Mouse (Mus musculus) MEL (cell line): ENCODE data around the gene Maff. TPM values are rescaled to one million over a fixed set of nuclear protein-coding genes. Genes with fewer than 3 reads are reported as not detected.

Source experiments
- DNase-seq: peaks from one replicate; pipeline ENCODE4 v3.0.0; 2011; ENCODE audit warnings: low read depth, low spot score
- H3K27ac ChIP-seq: 2 replicates; pipeline ENCODE4 v1.5.1; 2012; ENCODE audit warnings: low read depth, mild to moderate bottlenecking, control low read depth, low read length, moderate library complexity; ENCODE audit not compliant: control insufficient read depth
- H3K27me3 ChIP-seq, 2 experiments: fragments of 150-350 bp in 1 of 2; sonication (generic) in 1 of 2; 2 replicates each; pipeline ENCODE4 v1.6.1; 2012; ENCODE audit warnings: low read length in 2 of 2, mild to moderate bottlenecking in 2 of 2, improper control_type of control experiment in 1 of 2, moderate library complexity in 1 of 2; ENCODE audit not compliant: insufficient read depth in 2 of 2, control insufficient read depth in 1 of 2
- H3K36me3 ChIP-seq, 2 experiments: 2 replicates each; pipeline ENCODE4 v1.6.1; 2012 to 2014; ENCODE audit warnings: low read length in 2 of 2, improper control_type of control experiment in 1 of 2, inconsistent platforms in 1 of 2, mild to moderate bottlenecking in 1 of 2; ENCODE audit not compliant: insufficient read depth in 2 of 2, control insufficient read depth in 1 of 2
- H3K4me1 ChIP-seq, 2 experiments: fragments of 150-350 bp in 1 of 2; sonication (generic) in 1 of 2; 2 replicates each; pipeline ENCODE4 v1.6.1; 2012; ENCODE audit warnings: low read length in 2 of 2, improper control_type of control experiment in 1 of 2, mild to moderate bottlenecking in 1 of 2; ENCODE audit not compliant: insufficient read depth in 2 of 2, control insufficient read depth in 1 of 2
- H3K4me3 ChIP-seq, 2 experiments: fragments of 150-350 bp in 1 of 2; sonication (generic) in 1 of 2; 2 replicates each; pipeline ENCODE4 v1.5.1; 2012; ENCODE audit warnings: low read depth in 2 of 2, low read length in 2 of 2, mild to moderate bottlenecking in 2 of 2, moderate library complexity in 2 of 2, control low read depth in 1 of 2, improper control_type of control experiment in 1 of 2; ENCODE audit not compliant: control insufficient read depth in 1 of 2, insufficient read depth in 1 of 2
- H3K79me2 ChIP-seq: 2 replicates; pipeline ENCODE4 v1.6.1; 2012; ENCODE audit warnings: mild to moderate bottlenecking, low read length, moderate library complexity; ENCODE audit not compliant: control insufficient read depth, poor library complexity, insufficient read depth
- H3K9ac ChIP-seq: 2 replicates; pipeline ENCODE4 v1.6.1; 2012; ENCODE audit warnings: low read depth, mild to moderate bottlenecking, control low read depth, low read length, moderate library complexity; ENCODE audit not compliant: control insufficient read depth, poor library complexity, severe bottlenecking
- H3K9me3 ChIP-seq: fragments of 150-350 bp; sonication (generic); replicated peaks from 2 replicates; pipeline ENCODE4 v1.6.1; 2012; ENCODE audit warnings: mild to moderate bottlenecking, low read length, improper control_type of control experiment, moderate library complexity; ENCODE audit not compliant: insufficient read depth
- CHD2 ChIP-seq: IDR thresholded peaks from 2 replicates; pipeline ENCODE4 v1.6.1; 2011; ENCODE audit warnings: low read length, improper control_type of control experiment
- CTCF ChIP-seq, 3 experiments: IDR thresholded peaks in 2 of 3; conservative IDR thresholded peaks in 1 of 3; 2 replicates each; pipeline ENCODE4 v1.5.1; 2011 to 2012; ENCODE audit warnings: low read length in 3 of 3, low read depth in 2 of 3, mild to moderate bottlenecking in 2 of 3, improper control_type of control experiment in 1 of 3, inconsistent platforms in 1 of 3, mixed read lengths in 1 of 3, moderate library complexity in 1 of 3; ENCODE audit not compliant: control insufficient read depth in 1 of 3, insufficient read depth in 1 of 3, poor library complexity in 1 of 3, severe bottlenecking in 1 of 3
- E2F4 ChIP-seq: IDR thresholded peaks from 2 replicates; pipeline ENCODE4 v1.6.1; 2011; ENCODE audit warnings: low read depth, low read length, improper control_type of control experiment, borderline replicate concordance
- ELF1 ChIP-seq: IDR thresholded peaks from 2 replicates; pipeline ENCODE4 v1.6.1; 2014; ENCODE audit warnings: low read depth, mild to moderate bottlenecking, inconsistent platforms, low read length, improper control_type of control experiment, moderate library complexity
- ETS1 ChIP-seq: IDR thresholded peaks from 2 replicates; pipeline ENCODE4 v1.6.1; 2012; ENCODE audit warnings: low read depth, mild to moderate bottlenecking, inconsistent platforms, low read length, improper control_type of control experiment, moderate library complexity
- GABPA ChIP-seq: IDR thresholded peaks from 2 replicates; pipeline ENCODE4 v1.6.1; 2012; ENCODE audit warnings: low read depth, mild to moderate bottlenecking, inconsistent platforms, low read length, improper control_type of control experiment, moderate library complexity
- GATA1 ChIP-seq: IDR thresholded peaks from 2 replicates; pipeline ENCODE4 v1.6.1; 2011; ENCODE audit warnings: low read depth, low read length, improper control_type of control experiment
- HCFC1 ChIP-seq: IDR thresholded peaks from 2 replicates; pipeline ENCODE4 v1.6.1; 2012; ENCODE audit warnings: low read depth, mild to moderate bottlenecking, inconsistent platforms, low read length, improper control_type of control experiment, moderate library complexity
- JUND ChIP-seq: IDR thresholded peaks from 2 replicates; pipeline ENCODE4 v1.6.1; 2011; ENCODE audit warnings: low read depth, mild to moderate bottlenecking, improper control_type of control experiment, low read length
- MAFK ChIP-seq: IDR thresholded peaks from 2 replicates; pipeline ENCODE4 v1.6.1; 2011; ENCODE audit warnings: low read depth, mild to moderate bottlenecking, low read length, improper control_type of control experiment, borderline replicate concordance
- MAX ChIP-seq: IDR thresholded peaks from 2 replicates; pipeline ENCODE4 v1.6.1; 2011; ENCODE audit warnings: low read length, improper control_type of control experiment
- MAZ ChIP-seq: IDR thresholded peaks from 2 replicates; pipeline ENCODE4 v1.6.1; 2012; ENCODE audit warnings: low read depth, mild to moderate bottlenecking, inconsistent platforms, low read length, improper control_type of control experiment
- NRF1 ChIP-seq: IDR thresholded peaks from 2 replicates; pipeline ENCODE4 v1.6.1; 2014; ENCODE audit warnings: low read depth, mild to moderate bottlenecking, inconsistent platforms, low read length, improper control_type of control experiment, moderate library complexity; ENCODE audit not compliant: poor library complexity, insufficient read depth, severe bottlenecking
- POLR2A ChIP-seq, 2 experiments: IDR thresholded peaks; 2 replicates each; pipeline ENCODE4 v1.6.1; 2011 to 2012; ENCODE audit warnings: low read length in 2 of 2, mild to moderate bottlenecking in 2 of 2, control low read depth in 1 of 2, improper control_type of control experiment in 1 of 2, low read depth in 1 of 2, moderate library complexity in 1 of 2; ENCODE audit not compliant: control insufficient read depth in 1 of 2, insufficient read depth in 1 of 2, poor library complexity in 1 of 2
- POLR2AphosphoS2 ChIP-seq: IDR thresholded peaks from 2 replicates; pipeline ENCODE4 v1.6.1; 2011; ENCODE audit warnings: low read length, improper control_type of control experiment
- RAD21 ChIP-seq: IDR thresholded peaks from 2 replicates; pipeline ENCODE4 v1.6.1; 2011; ENCODE audit warnings: mild to moderate bottlenecking, low read depth, low read length, improper control_type of control experiment
- RCOR1 ChIP-seq: IDR thresholded peaks from 2 replicates; pipeline ENCODE4 v1.6.1; 2012; ENCODE audit warnings: low read depth, mild to moderate bottlenecking, inconsistent platforms, low read length, improper control_type of control experiment
- SIN3A ChIP-seq: IDR thresholded peaks from 2 replicates; pipeline ENCODE4 v1.6.1; 2012; ENCODE audit warnings: low read length, improper control_type of control experiment, inconsistent platforms
- SMC3 ChIP-seq: IDR thresholded peaks from 2 replicates; pipeline ENCODE4 v1.6.1; 2011; ENCODE audit warnings: low read depth, low read length, improper control_type of control experiment
- TAL1 ChIP-seq: IDR thresholded peaks from 2 replicates; pipeline ENCODE4 v1.6.1; 2012; ENCODE audit warnings: mild to moderate bottlenecking, inconsistent platforms, low read length, moderate library complexity, mixed read lengths
- TBP ChIP-seq: IDR thresholded peaks from 2 replicates; pipeline ENCODE4 v1.8.0; 2011; ENCODE audit warnings: low read depth, low read length, improper control_type of control experiment
- TCF12 ChIP-seq: IDR thresholded peaks from 2 replicates; pipeline ENCODE4 v1.6.1; 2014; ENCODE audit warnings: low read depth, mild to moderate bottlenecking, inconsistent platforms, low read length, improper control_type of control experiment, moderate library complexity
- UBTF ChIP-seq: IDR thresholded peaks from 2 replicates; pipeline ENCODE4 v1.6.1; 2012; ENCODE audit warnings: low read depth, mild to moderate bottlenecking, inconsistent platforms, low read length, improper control_type of control experiment, moderate library complexity, borderline replicate concordance; ENCODE audit not compliant: insufficient read depth
- USF1 ChIP-seq: IDR thresholded peaks from 2 replicates; pipeline ENCODE4 v1.6.1; 2014; ENCODE audit warnings: low read depth, mild to moderate bottlenecking, inconsistent platforms, low read length, improper control_type of control experiment, moderate library complexity
- USF2 ChIP-seq, 2 experiments: IDR thresholded peaks; 2 replicates each; pipeline ENCODE4 v1.6.1; 2011 to 2012; ENCODE audit warnings: improper control_type of control experiment in 2 of 2, low read length in 2 of 2, borderline replicate concordance in 1 of 2, inconsistent platforms in 1 of 2, low read depth in 1 of 2, mild to moderate bottlenecking in 1 of 2; ENCODE audit not compliant: insufficient read depth in 1 of 2
- ZC3H11A ChIP-seq: IDR thresholded peaks from 2 replicates; pipeline ENCODE4 v1.6.1; 2012; ENCODE audit warnings: low read depth, mild to moderate bottlenecking, inconsistent platforms, low read length, improper control_type of control experiment
- ZKSCAN1 ChIP-seq: IDR thresholded peaks from 2 replicates; pipeline ENCODE4 v1.6.1; 2012; ENCODE audit warnings: low read depth, mild to moderate bottlenecking, inconsistent platforms, low read length, improper control_type of control experiment, moderate library complexity
- ZMIZ1 ChIP-seq: IDR thresholded peaks from 2 replicates; pipeline ENCODE4 v1.6.1; 2012; ENCODE audit warnings: low read depth, mild to moderate bottlenecking, inconsistent platforms, low read length, improper control_type of control experiment, moderate library complexity
- ZNF384 ChIP-seq: IDR thresholded peaks from 2 replicates; pipeline ENCODE4 v1.6.1; 2012; ENCODE audit warnings: low read depth, mild to moderate bottlenecking, inconsistent platforms, low read length, improper control_type of control experiment
- polyA plus RNA-seq, 2 experiments: library from polyadenylated mRNA; stranded (reverse) in 1 of 2; unstranded in 1 of 2; fragments of >175 nt in 1 of 2; fragments of >200 nt in 1 of 2; gene quantifications; 2 replicates each; pipeline versions ENCODE4 v1.2.1 to v1.2.4; 2012; ENCODE audit warnings: low replicate concordance in 2 of 2, low read depth in 1 of 2; ENCODE audit not compliant: insufficient read length in 2 of 2, insufficient read depth in 1 of 2, missing spikeins in 1 of 2
- total RNA-seq: library from RNA; depleted of rRNA; stranded (reverse); fragments of 300-350 nt; gene quantifications from 2 replicates; pipeline ENCODE4 v1.2.3, GENCODE M21; 2012

Maff gene
- total and polyA plus RNA-seq, 3 experiments, result 3.3 to 5.8 TPM; not detected in 1

DNA sequence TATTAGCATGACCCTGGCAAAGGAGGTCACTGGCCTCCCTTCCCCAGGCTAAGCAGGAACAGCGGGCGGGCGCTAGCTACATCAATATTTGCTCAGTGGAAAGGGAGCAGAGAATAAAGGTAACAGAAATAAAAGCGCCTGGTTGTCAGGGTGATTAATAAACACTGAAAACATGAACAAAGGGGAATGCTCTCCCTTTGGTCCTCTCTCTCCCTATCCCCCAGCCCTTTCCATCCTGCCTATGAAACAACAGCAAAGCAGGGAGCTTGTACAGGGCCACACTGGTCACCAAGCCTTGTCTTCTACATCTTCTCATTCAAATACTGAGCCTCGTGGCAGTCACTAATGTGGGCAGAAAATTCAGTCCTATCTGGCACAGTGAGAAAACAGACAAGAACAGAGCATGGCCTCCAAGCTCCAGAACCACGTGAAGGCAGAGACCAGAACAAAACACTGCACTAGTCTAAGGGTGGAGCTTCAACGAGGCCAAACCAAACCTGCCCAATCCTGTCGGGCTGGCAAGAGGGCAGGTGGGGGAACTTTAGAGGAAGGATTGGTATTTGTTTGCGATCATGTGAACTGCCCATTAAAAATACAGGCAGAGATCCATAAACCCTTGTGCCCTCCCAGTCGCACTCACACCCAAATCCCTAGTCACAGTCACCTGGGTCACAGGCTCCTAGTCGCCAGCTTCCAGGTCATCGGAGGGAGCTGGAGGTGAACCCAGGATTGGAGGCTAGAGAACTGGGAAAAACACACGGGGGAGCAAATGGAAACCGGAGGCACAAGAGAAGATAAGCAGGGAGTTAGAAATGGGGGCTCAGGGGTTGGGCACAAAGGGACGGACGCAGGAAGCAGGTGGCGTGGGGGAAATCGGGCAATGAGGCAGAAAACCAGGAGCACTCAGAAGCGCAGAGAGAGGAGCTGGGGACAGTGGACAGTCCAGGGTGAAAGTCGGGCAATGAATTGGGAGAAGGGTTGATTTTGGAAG lies 19.2 kb upstream of the Maff start (continued):
- TF ChIP-seq UBTF (no peak), MAZ (no peak), CTCF (IDR thresholded peaks at IDR 0.05 in 2 of 3, conservative IDR thresholded peaks at IDR 0.05 in 1 of 3; ENCODE audit: control insufficient read depth in 1 of 3, insufficient read depth in 1 of 3, low read depth in 2 of 3, low read length in 3 of 3, poor library complexity in 1 of 3, severe bottlenecking in 1 of 3) (no peak), ZMIZ1 (peak; percentile 42; the same call in 1 of the 2 replicates)
- TF ChIP-seq, all 39 proteins: peak for 8

- Histone ChIP-seq H3K27ac (peak within 1 kb of the TSS; percentile 89), H3K4me1 (peaks cover 4 to 32% of the 10 kb centered on the region in 2 experiments), H3K4me3 (peak within 1 kb of the TSS; percentile 75 to 99), H3K79me2 (peaks cover 28% of the 10 kb centered on the region), H3K9ac (peak within 1 kb of the TSS; percentile 93), H3K9me3 (no peaks in the 10 kb centered on the region), H3K27me3 (no peaks in the 10 kb centered on the region), H3K36me3 (peaks cover 0 to 19% of the 10 kb centered on the region in 2 experiments; a peak in 2 of 4 replicates)
- peak; percentile 100 for DNase-seq
- TF ChIP-seq MAZ, result no peak; the same call in 1 of the 2 replicates
- TF ChIP-seq POLR2A (IDR thresholded peaks at IDR 0.05; ENCODE audit: control insufficient read depth in 1 of 2, insufficient read depth in 1 of 2, low read depth in 1 of 2, low read length in 2 of 2, poor library complexity in 1 of 2), result peak in 1 of 2 experiments; percentile 88; a peak in 2 of 4 replicates
- peak; percentile 23; the same call in 1 of the 2 replicates for TF ChIP-seq TCF12
- peak; percentile 97 for TF ChIP-seq ELF1
- TF ChIP-seq TBP, result peak; percentile 60
- TF ChIP-seq USF1, result peak; percentile 95
- TF ChIP-seq ZC3H11A, result no peak
- no peak for TF ChIP-seq RCOR1
- TF ChIP-seq CTCF (IDR thresholded peaks at IDR 0.05 in 2 of 3, conservative IDR thresholded peaks at IDR 0.05 in 1 of 3; ENCODE audit: control insufficient read depth in 1 of 3, insufficient read depth in 1 of 3, low read depth in 2 of 3, low read length in 3 of 3, poor library complexity in 1 of 3, severe bottlenecking in 1 of 3), result no peak
- no peak for TF ChIP-seq RAD21
- no peak for TF ChIP-seq JUND
- TF ChIP-seq HCFC1, result peak; percentile 95
- TF ChIP-seq USF2 (IDR thresholded peaks at IDR 0.05; ENCODE audit: borderline replicate concordance in 1 of 2, insufficient read depth in 1 of 2, low read depth in 1 of 2, low read length in 2 of 2), result peak in 1 of 2 experiments; percentile 74; a peak in 2 of 4 replicates
- peak; percentile 94 for TF ChIP-seq SIN3A
- peak; percentile 41; the same call in 1 of the 2 replicates for TF ChIP-seq ZMIZ1
- peak; percentile 18; the same call in 1 of the 2 replicates for TF ChIP-seq CHD2
- TF ChIP-seq ZKSCAN1, result no peak; the same call in 1 of the 2 replicates
- no peak for TF ChIP-seq E2F4
- TF ChIP-seq SMC3, result no peak
- peak; percentile 36; the same call in 1 of the 2 replicates for TF ChIP-seq NRF1
- TF ChIP-seq GABPA, result 0 out of 2 replicates have a peak, but pooled peaks have one; percentile 59
- peak; percentile 93 for TF ChIP-seq ZNF384
- TF ChIP-seq MAX, result peak; percentile 97
- peak; percentile 78 for TF ChIP-seq ETS1
- peak; percentile 21; the same call in 1 of the 2 replicates for TF ChIP-seq GATA1
- TF ChIP-seq POLR2AphosphoS2, result peak; percentile 62; the same call in 1 of the 2 replicates
- TF ChIP-seq TAL1, result no peak
- peak; percentile 95 for TF ChIP-seq MAFK
Observed at GRCm38 (mm10) chr15:79328058-79328938, 18.1 kb upstream of the Maff start, which contains the start of gene Pla2g6. Pla2g6 (minus strand) TSS chr15:79328390.
